Mouse (Mus musculus): ENCODE measurements around the gene Psmf1. TPM values are rescaled to one million over a fixed set of nuclear protein-coding genes. Genes with fewer than 3 reads are reported as not detected.

The Psmf1 gene
- polyA plus RNA-seq, 1 experiment from 2014 or later = 48.1 TPM

- Histone ChIP-seq H3K27me3 (peaks cover 15% of the 10 kb centered on the region), H3K4me1 (no peaks in the 10 kb centered on the region), H3K4me2 (replicated peaks) (peak overlapping the region; percentile 37), H3K9ac (replicated peaks) (no peak overlapping the region), H3K36me3 (no peaks in the 10 kb centered on the region), H3K9me3 (no peaks in the 10 kb centered on the region), H3K27ac (replicated peaks) (no peak overlapping the region), H3K4me3 (peak overlapping the region; percentile 7; the same call in 1 of the 2 replicates)
- peak; percentile 68 for ATAC-seq (ENCODE audit: low FRiP score, low read depth)
- WGBS = 39% methylated on average over 45 of the region's 48 CpGs
Observed at GRCm38 (mm10) chr2:151670026-151670967, 73.7 kb downstream of the Psmf1 start.

GRCm38 (mm10) chr2:151668433-151668832 lies 75.6 kb downstream of the Psmf1 start, which contains the start of gene Rad21l:
Gene Rad21l (minus strand): TSS chr2:151668533.
- H3K4me2 ChIP-seq (replicated peaks) = no peak within 1 kb of the TSS

More at GRCm38 (mm10) chr2:151668433-151668832, 75.6 kb downstream of the Psmf1 start, which contains the start of gene Rad21l:
- H3K27ac ChIP-seq (replicated peaks) = no peak within 1 kb of the TSS
- H3K4me3 ChIP-seq = no peak within 1 kb of the TSS
- 75% methylated on average over 3 of the region's 3 CpGs for WGBS
- no peak within 1 kb of the TSS for H3K9ac ChIP-seq (replicated peaks)
- H3K36me3 ChIP-seq = no peaks in the 10 kb centered on the region
- H3K27me3 ChIP-seq = peaks cover 15% of the 10 kb centered on the region
- ATAC-seq (ENCODE audit: low FRiP score, low read depth) = no peak
- no peaks in the 10 kb centered on the region for H3K9me3 ChIP-seq
- H3K4me1 ChIP-seq = no peaks in the 10 kb centered on the region

Other genes starting within 250 kb of the Psmf1 start
- gene Fkbp1a, start 201.7 kb downstream of the Psmf1 start, polyA plus RNA-seq (2016; fragmentation: Nextera tagmentation; extraction: Ambion mirVana) = 500 and 503 TPM in 2 replicates
- gene Sdcbp2, start 171.6 kb downstream of the Psmf1 start, polyA plus RNA-seq (2016; fragmentation: Nextera tagmentation; extraction: Ambion mirVana) = 0.33 and 0.50 TPM in 2 replicates
- gene Snph, start 111.6 kb downstream of the Psmf1 start, polyA plus RNA-seq (2016; fragmentation: Nextera tagmentation; extraction: Ambion mirVana) = 5.5 and 6.3 TPM in 2 replicates
- not detected in 2 replicates for gene Rad21l, start 75.7 kb downstream of the Psmf1 start, polyA plus RNA-seq (2016; fragmentation: Nextera tagmentation; extraction: Ambion mirVana)
- 7.8 and 8.0 TPM in 2 replicates for gene Tmem74b, start 42.2 kb downstream of the Psmf1 start, polyA plus RNA-seq (2016; fragmentation: Nextera tagmentation; extraction: Ambion mirVana)
- 0.18 TPM in 1 of 2 replicates, not detected in the other for gene Rspo4, start 98.7 kb upstream of the Psmf1 start, polyA plus RNA-seq (2016; fragmentation: Nextera tagmentation; extraction: Ambion mirVana)
- gene Angpt4, start 167.0 kb upstream of the Psmf1 start, polyA plus RNA-seq (2016; fragmentation: Nextera tagmentation; extraction: Ambion mirVana) = 0.43 TPM in 1 of 2 replicates, not detected in the other
- 114 and 120 TPM in 2 replicates for gene Fam110a, start 236.0 kb upstream of the Psmf1 start, polyA plus RNA-seq (2016; fragmentation: Nextera tagmentation; extraction: Ambion mirVana)

Data from midbrain, embryonic 12.5 days (tissue).